Comparison of ENCODE assay signal across 20 mouse cellular contexts in genomic region chr14:55883149-55883661, GRCm38 (mm10). TPM values are rescaled to one million over a fixed set of nuclear protein-coding genes. Genes with fewer than 3 reads are reported as not detected.
A peak's percentile ranks its signal among the peaks of the same experiment; 100 is the strongest.
DNase-seq lines count a peak whose midpoint lies in the region; ATAC-seq and TF ChIP-seq lines count a peak whose summit lies in the region.
"Had no signal": no experiment of that assay in that cellular context is flagged by ENCODE, and none has a peak within 500 bp of the region (broad histone marks: within the 10 kb centered on the region; RNA-seq: fewer than 3 reads in every experiment).

No protein-coding gene starts in this region.

- no peak for TF ChIP-seq CTCF in small intestine, adult 2 months (IDR thresholded peaks at IDR 0.05; ENCODE audit: extremely low read depth, insufficient read length, insufficient replicate concordance, low read depth, low read length)

- H3K27ac ChIP-seq in kidney, embryonic 15.5 days, result 0 out of 2 replicates have a peak overlapping the region, but pooled peaks have one; percentile 99
- H3K27ac ChIP-seq in intestine, embryonic 16.5 days (ENCODE audit: low read length), result 0 out of 2 replicates have a peak overlapping the region, but pooled peaks have one; percentile 80
- H3K27ac ChIP-seq in small intestine, adult 2 months (ENCODE audit: insufficient read depth, low read depth, low read length), result peak overlapping the region; percentile 82; the same call in 1 of the 2 replicates
- H3K27ac ChIP-seq: midbrain, embryonic 12.5 days had no signal

- H3K36me3 ChIP-seq in kidney, embryonic 15.5 days, result peaks cover 23% of the 10 kb centered on the region
- peaks cover 11% of the 10 kb centered on the region for H3K36me3 ChIP-seq in intestine, embryonic 16.5 days (ENCODE audit: control insufficient read depth, insufficient read depth, low read length)
- H3K36me3 ChIP-seq in small intestine, adult 2 months (ENCODE audit: control insufficient read depth, insufficient read depth, low read length), result peaks cover 19% of the 10 kb centered on the region

- H3K4me3 ChIP-seq in kidney, embryonic 15.5 days (replicated peaks), result no peak overlapping the region
- no peak overlapping the region for H3K4me3 ChIP-seq in intestine, embryonic 16.5 days (ENCODE audit: low read length)
- H3K4me3 ChIP-seq in small intestine, adult 2 months (ENCODE audit: low read depth, low read length), result no peak overlapping the region
- H3K4me3 ChIP-seq: erythroblast, embryonic 14.5 days; gastrocnemius, adult 2 months; heart, embryonic 12.5 days; midbrain, embryonic 12.5 days had no signal

- H3K9me3 ChIP-seq in kidney, embryonic 15.5 days (replicated peaks), result no peaks in the 10 kb centered on the region
- no peaks in the 10 kb centered on the region for H3K9me3 ChIP-seq in intestine, embryonic 16.5 days (ENCODE audit: control insufficient read depth, low read length)
- H3K9me3 ChIP-seq: G1E; heart, embryonic 12.5 days; limb, embryonic 12.5 days; midbrain, embryonic 12.5 days had no signal

- no peak for DNase-seq in kidney, postnatal 4 days
- peak; percentile 81 for DNase-seq in cerebellum, adult 9-10 months
- DNase-seq in left cerebral cortex, postnatal 25 days (ENCODE audit: low spot score in 2 of 2), result no peak
- no peak for DNase-seq in gastrocnemius, postnatal 25 days
- DNase-seq in adrenal gland, postnatal 25 days, result no peak
- DNase-seq: adrenal gland, adult 2 months; embryo, embryonic 11 days; forebrain, postnatal 0 days; gastrocnemius, adult 2 months; heart, postnatal 4 days; lung, postnatal 10 days; thymus, postnatal 14 days had no signal

- 94% methylated on average over 13 of the region's 13 CpGs for WGBS in kidney, embryonic 15.5 days
- WGBS in intestine, embryonic 16.5 days, result 92% methylated on average over 13 of the region's 13 CpGs
- 95% methylated on average over 13 of the region's 13 CpGs for WGBS in small intestine, adult 2 months

- no peak overlapping the region for H3K4me2 ChIP-seq in kidney, embryonic 15.5 days
- no peak overlapping the region for H3K4me2 ChIP-seq in intestine, embryonic 16.5 days (ENCODE audit: low read depth, low read length)
- H3K4me2 ChIP-seq: limb, embryonic 12.5 days; midbrain, embryonic 12.5 days had no signal

- intact Hi-C loops in left cerebral cortex, postnatal 25 days (cut with DNase I), result no loop called here

- peaks cover 42% of the 10 kb centered on the region for H3K4me1 ChIP-seq in kidney, embryonic 15.5 days
- peaks cover 35% of the 10 kb centered on the region for H3K4me1 ChIP-seq in intestine, embryonic 16.5 days (ENCODE audit: control insufficient read depth, insufficient read depth, low read length)
- peaks cover 41% of the 10 kb centered on the region for H3K4me1 ChIP-seq in small intestine, adult 2 months (ENCODE audit: control insufficient read depth, insufficient read depth, insufficient read length, low read length)

- H3K9ac ChIP-seq in kidney, embryonic 15.5 days, result no peak overlapping the region
- 0 out of 2 replicates have a peak overlapping the region, but pooled peaks have one; percentile 3 for H3K9ac ChIP-seq in intestine, embryonic 16.5 days (ENCODE audit: low read depth, low read length)
- H3K9ac ChIP-seq: forebrain, postnatal 0 days; heart, embryonic 12.5 days; limb, embryonic 12.5 days; midbrain, embryonic 12.5 days had no signal

- no peaks in the 10 kb centered on the region for H3K27me3 ChIP-seq in kidney, embryonic 15.5 days
- no peaks in the 10 kb centered on the region for H3K27me3 ChIP-seq in intestine, embryonic 16.5 days (replicated peaks; ENCODE audit: control insufficient read depth, insufficient read depth, low read length)
- H3K27me3 ChIP-seq in small intestine, adult 2 months (ENCODE audit: control insufficient read depth, insufficient read depth, low read length), result no peaks in the 10 kb centered on the region
- H3K27me3 ChIP-seq: heart, embryonic 12.5 days; limb, embryonic 12.5 days had no signal

- TF ChIP-seq POLR2A in small intestine, adult 2 months (IDR thresholded peaks at IDR 0.05; ENCODE audit: low read depth, low read length), result no peak

- ATAC-seq in kidney, embryonic 15.5 days (replicated peaks; ENCODE audit: low FRiP score), result no peak
- no peak for ATAC-seq in intestine, embryonic 16.5 days
- ATAC-seq: forebrain, postnatal 0 days had no signal

RNA-seq across cellular contexts. Expression of gene Cbln3, which starts 1.0 kb away (rescaled TPM):
- 0.33 and 0.65 TPM in 2 replicates for polyA plus RNA-seq in kidney, embryonic 15.5 days (2015; fragmentation: Nextera tagmentation; extraction: Ambion mirVana)
- polyA plus RNA-seq in intestine, embryonic 16.5 days (2015; fragmentation: Nextera tagmentation; extraction: Ambion mirVana), result 0.17 and 0.27 TPM in 2 replicates
- 0.56 and 0.61 TPM in 2 replicates for polyA plus RNA-seq in small intestine, adult 2 months (2012; rRNA removed)
- under 1 TPM; 0.14 to 0.25 TPM for total RNA-seq in left cerebral cortex, postnatal 25 days (2021)
- total RNA-seq in gastrocnemius, postnatal 25 days (2021), result not detected
- 0.15 and 0.24 TPM in 2 replicates for total RNA-seq in adrenal gland, postnatal 25 days (2021)
- total RNA-seq: gastrocnemius, adult 2 months had no signal
- polyA plus RNA-seq: erythroblast, embryonic 14.5 days had no signal

RNA-seq across cellular contexts. Expression of gene Khnyn, which starts 1.5 kb away (rescaled TPM):
- 18.0 and 19.5 TPM in 2 replicates for polyA plus RNA-seq in kidney, embryonic 15.5 days (2015; fragmentation: Nextera tagmentation; extraction: Ambion mirVana)
- 12.5 and 13.6 TPM in 2 replicates for polyA plus RNA-seq in intestine, embryonic 16.5 days (2015; fragmentation: Nextera tagmentation; extraction: Ambion mirVana)
- 12.6 and 32.7 TPM in 2 replicates for polyA plus RNA-seq in small intestine, adult 2 months (2012; rRNA removed)
- 10 to 100 TPM; 10.1 to 10.7 TPM for total RNA-seq in left cerebral cortex, postnatal 25 days (2021)
- 1 to 10 TPM; 7.0 to 9.1 TPM for total RNA-seq in gastrocnemius, postnatal 25 days (2021)
- 21.6 and 25.5 TPM in 2 replicates for total RNA-seq in adrenal gland, postnatal 25 days (2021)

RNA-seq across cellular contexts. Expression of gene Sdr39u1, which starts 16.9 kb away (rescaled TPM):
- 56.6 and 63.8 TPM in 2 replicates for polyA plus RNA-seq in kidney, embryonic 15.5 days (2015; fragmentation: Nextera tagmentation; extraction: Ambion mirVana)
- polyA plus RNA-seq in intestine, embryonic 16.5 days (2015; fragmentation: Nextera tagmentation; extraction: Ambion mirVana), result 85.2 and 89.2 TPM in 2 replicates
- 17.8 and 34.0 TPM in 2 replicates for polyA plus RNA-seq in small intestine, adult 2 months (2012; rRNA removed)
- total RNA-seq in left cerebral cortex, postnatal 25 days (2021), result 10 to 100 TPM; 96.3 to 96.9 TPM
- 10 to 100 TPM; 95.7 to 98.1 TPM for total RNA-seq in gastrocnemius, postnatal 25 days (2021)
- total RNA-seq in adrenal gland, postnatal 25 days (2021), result 58.1 and 62.6 TPM in 2 replicates
- polyA plus RNA-seq: G1E had no signal

RNA-seq across cellular contexts. Expression of gene Nynrin, which starts 29.4 kb away (rescaled TPM):
- 20.7 and 22.4 TPM in 2 replicates for polyA plus RNA-seq in kidney, embryonic 15.5 days (2015; fragmentation: Nextera tagmentation; extraction: Ambion mirVana)
- 12.6 and 13.6 TPM in 2 replicates for polyA plus RNA-seq in intestine, embryonic 16.5 days (2015; fragmentation: Nextera tagmentation; extraction: Ambion mirVana)
- 1.4 and 1.8 TPM in 2 replicates for polyA plus RNA-seq in small intestine, adult 2 months (2012; rRNA removed)
- total RNA-seq in left cerebral cortex, postnatal 25 days (2021), result 10 to 100 TPM in 1 of 2 experiments, 1 to 10 TPM in 1; 6.5 to 10.5 TPM
- total RNA-seq in gastrocnemius, postnatal 25 days (2021), result 1 to 10 TPM; 2.6 to 4.1 TPM
- 10.7 and 13.5 TPM in 2 replicates for total RNA-seq in adrenal gland, postnatal 25 days (2021)
